Mouse (Mus musculus) embryonic facial prominence, embryonic 11.5 days (tissue): ENCODE data around the gene Myo19. TPM values are rescaled to one million over a fixed set of nuclear protein-coding genes. Genes with fewer than 3 reads are reported as not detected.

Experiments used
- ATAC-seq: fragments of 200-750 bp; cut with Nextera tagmentation; replicated peaks from 2 replicates; pipeline ENCODE4 v1.8.0; 2017; ENCODE audit warnings: low read depth; ENCODE audit not compliant: insufficient number of reproducible peaks, low FRiP score, low TSS enrichment
- DNase-seq: peaks from one replicate; pipeline ENCODE4 v3.0.0-alpha.2; 2015; ENCODE audit warnings: low spot score
- H3K27ac ChIP-seq: fragments of 300-500 bp; sonication (generic); replicated peaks from 2 replicates; pipeline ENCODE4 v1.5.1; 2014; ENCODE audit warnings: mild to moderate bottlenecking, low read depth, low read length, control low read depth
- H3K27me3 ChIP-seq: fragments of 300-500 bp; sonication (generic); 2 replicates; pipeline ENCODE4 v1.6.1; 2014; ENCODE audit warnings: mild to moderate bottlenecking, low read length, moderate library complexity, mixed read lengths; ENCODE audit not compliant: control insufficient read depth, insufficient read depth
- H3K36me3 ChIP-seq: fragments of 300-500 bp; sonication (generic); replicated peaks from 2 replicates; pipeline ENCODE4 v1.6.1; 2014; ENCODE audit warnings: low read depth, mild to moderate bottlenecking, low read length, moderate library complexity, mixed read lengths; ENCODE audit not compliant: control insufficient read depth, insufficient read depth
- H3K4me1 ChIP-seq: fragments of 300-500 bp; sonication (generic); 2 replicates; pipeline ENCODE4 v1.6.1; 2014; ENCODE audit warnings: low read length, mixed read lengths; ENCODE audit not compliant: control insufficient read depth, insufficient read depth
- H3K4me2 ChIP-seq: fragments of 300-500 bp; sonication (generic); 2 replicates; pipeline ENCODE4 v1.6.1; 2014; ENCODE audit warnings: low read depth, mild to moderate bottlenecking, control low read depth, low read length, moderate library complexity
- H3K4me3 ChIP-seq: fragments of 300-500 bp; sonication (generic); 2 replicates; pipeline ENCODE4 v1.5.1; 2014; ENCODE audit warnings: low read depth, low read length, control low read depth
- H3K9ac ChIP-seq: fragments of 300-500 bp; sonication (generic); replicated peaks from 2 replicates; pipeline ENCODE4 v1.6.1; 2014; ENCODE audit warnings: mild to moderate bottlenecking, control low read depth, low read length
- H3K9me3 ChIP-seq: fragments of 300-500 bp; sonication (generic); replicated peaks from 2 replicates; pipeline ENCODE4 v1.6.1; 2016; ENCODE audit warnings: mild to moderate bottlenecking, low read length, inconsistent platforms, mixed read lengths; ENCODE audit not compliant: control insufficient read depth
- WGBS: fragments of 180-500 bp; shearing (Covaris S2); extraction: QIAGEN DNeasy Blood & Tissue Kit; methylation state at CpG from one replicate; pipeline ENCODE4 v1.1.7; 2014; 5-methylcytosine and 5-hydroxymethylcytosine counted together
- polyA plus RNA-seq: library from polyadenylated mRNA; unstranded; fragments of >200 nt; fragmentation: Nextera tagmentation; extraction: Ambion mirVana; gene quantifications from 2 replicates; pipeline ENCODE4 v1.2.1, GENCODE M21; 2014

The Myo19 gene
- polyA plus RNA-seq: 8.1 and 8.2 TPM in 2 replicates

- no peaks in the 10 kb centered on the region for H3K27me3 ChIP-seq
- H3K9ac ChIP-seq: peak within 1 kb of the TSS; percentile 86
- peak; percentile 89 for DNase-seq
- H3K36me3 ChIP-seq: no peaks in the 10 kb centered on the region; the same call in 1 of the 2 replicates
- peak within 1 kb of the TSS; percentile 60 for H3K27ac ChIP-seq
- H3K9me3 ChIP-seq: no peaks in the 10 kb centered on the region
- under 1% methylated on average over 78 of the region's 81 CpGs for WGBS
- peak; percentile 90 for ATAC-seq
- peak within 1 kb of the TSS; percentile 94 for H3K4me2 ChIP-seq
- peak within 1 kb of the TSS; percentile 71 for H3K4me3 ChIP-seq
- H3K4me1 ChIP-seq: no peaks in the 10 kb centered on the region
Measured at GRCm38 (mm10) chr11:84879772-84880464, at the start of gene Myo19, which contains the start of gene Pigw. TSS of gene Myo19 (plus strand) at chr11:84880148. TSS of gene Pigw (minus strand) at chr11:84880285.

GRCm38 (mm10) chr11:84839330-84839729 is 40.6 kb upstream of the Myo19 start:
- Histone ChIP-seq H3K36me3 (peaks cover 6% of the 10 kb centered on the region), H3K27ac (no peak overlapping the region), H3K4me1 (no peaks in the 10 kb centered on the region), H3K27me3 (no peaks in the 10 kb centered on the region), H3K4me3 (no peak overlapping the region), H3K9ac (no peak overlapping the region), H3K4me2 (no peak overlapping the region), H3K9me3 (no peaks in the 10 kb centered on the region)
- DNase-seq (no peak), ATAC-seq (no peak)
- WGBS: 94% methylated on average over 2 of the region's 2 CpGs

GRCm38 (mm10) chr11:84846741-84847474 is 33.0 kb upstream of the Myo19 start:
- no peaks in the 10 kb centered on the region; the same call in 1 of the 2 replicates for H3K36me3 ChIP-seq
- no peaks in the 10 kb centered on the region for H3K27me3 ChIP-seq
- DNase-seq (no peak), ATAC-seq (no peak)
- H3K27ac ChIP-seq: no peak overlapping the region
- no peak overlapping the region for H3K4me3 ChIP-seq
- WGBS: 95% methylated on average over 15 of the region's 15 CpGs
- no peak overlapping the region for H3K4me2 ChIP-seq
- H3K4me1 ChIP-seq: no peaks in the 10 kb centered on the region
- H3K9me3 ChIP-seq: no peaks in the 10 kb centered on the region
- no peak overlapping the region for H3K9ac ChIP-seq

- Histone ChIP-seq H3K36me3 (no peaks in the 10 kb centered on the region; the same call in 1 of the 2 replicates), H3K9me3 (no peaks in the 10 kb centered on the region)
- WGBS: 89% methylated on average over 7 of the region's 7 CpGs
Measured at GRCm38 (mm10) chr11:84847475-84848090, 32.4 kb upstream of the Myo19 start.

GRCm38 (mm10) chr11:84855285-84855684 is 24.7 kb upstream of the Myo19 start:
- no peak overlapping the region for H3K4me2 ChIP-seq
- no peak overlapping the region for H3K27ac ChIP-seq
- H3K9ac ChIP-seq: no peak overlapping the region
- 91% methylated on average over 6 of the region's 6 CpGs for WGBS
- no peak overlapping the region for H3K4me3 ChIP-seq
- H3K4me1 ChIP-seq: no peaks in the 10 kb centered on the region
- H3K27me3 ChIP-seq: no peaks in the 10 kb centered on the region
- peaks cover 5% of the 10 kb centered on the region for H3K36me3 ChIP-seq
- DNase-seq: no peak
- ATAC-seq: no peak
- H3K9me3 ChIP-seq: no peaks in the 10 kb centered on the region

More at GRCm38 (mm10) chr11:84847475-84848090, 32.4 kb upstream of the Myo19 start:
- no peaks in the 10 kb centered on the region for H3K27me3 ChIP-seq
- H3K9ac ChIP-seq: no peak overlapping the region
- no peak overlapping the region for H3K4me2 ChIP-seq
- no peak for ATAC-seq
- H3K4me1 ChIP-seq: no peaks in the 10 kb centered on the region
- H3K4me3 ChIP-seq: no peak overlapping the region
- no peak for DNase-seq
- no peak overlapping the region for H3K27ac ChIP-seq

- 56% methylated on average over 2 of the region's 2 CpGs for WGBS
- ATAC-seq: no peak
Measured at GRCm38 (mm10) chr11:84865268-84865667, 14.7 kb upstream of the Myo19 start.

GRCm38 (mm10) chr11:84867586-84867985 is 12.4 kb upstream of the Myo19 start:
- H3K36me3 ChIP-seq: no peaks in the 10 kb centered on the region
- ATAC-seq (no peak), DNase-seq (no peak)
- H3K9ac ChIP-seq: no peak overlapping the region
- H3K27me3 ChIP-seq: no peaks in the 10 kb centered on the region
- 95% methylated on average over 2 of the region's 2 CpGs for WGBS
- no peak overlapping the region for H3K4me2 ChIP-seq
- H3K9me3 ChIP-seq: no peaks in the 10 kb centered on the region
- H3K4me3 ChIP-seq: no peak overlapping the region
- H3K4me1 ChIP-seq: no peaks in the 10 kb centered on the region
- no peak overlapping the region for H3K27ac ChIP-seq

More at GRCm38 (mm10) chr11:84865268-84865667, 14.7 kb upstream of the Myo19 start:
- H3K4me3 ChIP-seq: no peak overlapping the region
- no peak overlapping the region for H3K4me2 ChIP-seq
- DNase-seq: no peak
- H3K4me1 ChIP-seq: no peaks in the 10 kb centered on the region
- no peaks in the 10 kb centered on the region for H3K27me3 ChIP-seq
- H3K36me3 ChIP-seq: 0 out of 2 replicates have a peak, but pooled peaks cover 2% of the 10 kb centered on the region
- no peak overlapping the region for H3K27ac ChIP-seq
- no peaks in the 10 kb centered on the region for H3K9me3 ChIP-seq
- H3K9ac ChIP-seq: no peak overlapping the region
